Mouse (Mus musculus) G1E (cell line): ENCODE results near the gene Cyth4.

Experiments
- CTCF ChIP-seq: IDR thresholded peaks from 2 replicates; pipeline ENCODE4 v1.5.1; 2012; ENCODE audit warnings: low read depth, low read length, inconsistent platforms, mixed read lengths
- GATA1 ChIP-seq: IDR thresholded peaks from 2 replicates; pipeline ENCODE4 v1.6.1; 2012; ENCODE audit warnings: borderline replicate concordance, low read length, inconsistent platforms, mixed read lengths
- POLR2AphosphoS5 ChIP-seq: IDR thresholded peaks from 2 replicates; pipeline ENCODE4 v1.6.1; 2012; ENCODE audit warnings: low read depth, low read length, inconsistent platforms; ENCODE audit not compliant: insufficient replicate concordance

DNA sequence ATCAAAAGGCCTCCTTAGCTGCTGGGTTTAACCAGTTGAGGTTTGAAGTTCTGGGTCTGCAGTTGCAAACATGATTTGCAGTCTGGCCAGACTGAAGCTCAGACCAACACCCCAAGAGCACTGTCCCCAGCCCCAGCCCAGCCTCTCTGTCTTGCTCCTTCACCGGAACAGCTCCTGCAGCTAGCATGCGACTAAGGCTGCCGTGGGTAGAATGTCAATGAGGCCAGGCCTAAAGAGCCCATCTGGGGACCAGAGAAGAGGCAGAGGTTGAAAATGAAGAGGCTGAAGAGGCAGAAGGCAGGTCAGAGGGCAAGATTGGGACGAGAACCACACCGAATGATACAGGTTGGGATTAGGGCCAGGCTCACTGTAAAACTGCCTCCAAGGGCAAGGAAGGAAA lies 36.6 kb downstream of the Cyth4 start:
- no peak for TF ChIP-seq CTCF
- TF ChIP-seq POLR2AphosphoS5, result no peak
- TF ChIP-seq GATA1, result no peak
